Mouse (Mus musculus) neural tube, embryonic 12.5 days (tissue): ENCODE measurements around the gene Ccdc102a. TPM values are rescaled to one million over a fixed set of nuclear protein-coding genes. Genes with fewer than 3 reads are reported as not detected.

Experiments
- polyA plus RNA-seq: library from polyadenylated mRNA; unstranded; fragments of >200 nt; fragmentation: Nextera tagmentation; extraction: Ambion mirVana; gene quantifications from 2 replicates; pipeline ENCODE4 v1.2.1, GENCODE M21; 2016

Gene Ccdc102a
- polyA plus RNA-seq, 1 experiment from 2014 or later: 18.9 TPM

Other genes starting within 250 kb of the Ccdc102a start
- gene Pllp, start 221.8 kb downstream of the Ccdc102a start, polyA plus RNA-seq: 0.66 and 0.97 TPM in 2 replicates
- not detected in 2 replicates for gene Ccl22, start 172.5 kb downstream of the Ccdc102a start, polyA plus RNA-seq
- 7.5 and 9.4 TPM in 2 replicates for gene Cx3cl1, start 146.1 kb downstream of the Ccdc102a start, polyA plus RNA-seq
- gene Ccl17, start 107.6 kb downstream of the Ccdc102a start, polyA plus RNA-seq: not detected in 2 replicates
- gene Coq9, start 79.8 kb downstream of the Ccdc102a start, polyA plus RNA-seq: 52.3 and 57.6 TPM in 2 replicates
- gene Ciapin1, start 79.7 kb downstream of the Ccdc102a start, polyA plus RNA-seq: 190 and 193 TPM in 2 replicates
- gene Polr2c, start 60.6 kb downstream of the Ccdc102a start, polyA plus RNA-seq: 130 and 143 TPM in 2 replicates
- 32.7 and 41.8 TPM in 2 replicates for gene Dok4, start 41.8 kb downstream of the Ccdc102a start, polyA plus RNA-seq
- 0.06 and 0.16 TPM in 2 replicates for gene Adgrg5, start 5.6 kb upstream of the Ccdc102a start, polyA plus RNA-seq
- gene Adgrg1, start 56.7 kb upstream of the Ccdc102a start, polyA plus RNA-seq: 177 and 208 TPM in 2 replicates
- gene Adgrg3, start 99.6 kb upstream of the Ccdc102a start, polyA plus RNA-seq: 2.4 and 2.6 TPM in 2 replicates
- 0.09 and 0.13 TPM in 2 replicates for gene Drc7, start 137.0 kb upstream of the Ccdc102a start, polyA plus RNA-seq
- 32.0 and 38.7 TPM in 2 replicates for gene Katnb1, start 163.1 kb upstream of the Ccdc102a start, polyA plus RNA-seq